Mouse (Mus musculus) lung, postnatal 0 days (tissue): Measurements from ENCODE around the gene Tmem181a. TPM values are rescaled to one million over a fixed set of nuclear protein-coding genes. Genes with fewer than 3 reads are reported as not detected.
"Not testable (repeated sequence)": the region's sequence is repeated elsewhere in the genome, so short reads cannot be mapped to it uniquely, and the experiment has no call there.

Experiments used
- ATAC-seq: fragments of 200-750 bp; cut with Nextera tagmentation; 2 replicates; pipeline ENCODE4 v1.8.0; 2017; ENCODE audit warnings: moderate library complexity
- DNase-seq: peaks from one replicate; pipeline ENCODE4 v3.0.0-alpha.2; 2016; ENCODE audit warnings: low spot score
- H3K27ac ChIP-seq: fragments of 300-500 bp; sonication (generic); 2 replicates; pipeline ENCODE4 v1.5.1; 2014; ENCODE audit warnings: antibody characterized with exemption, mild to moderate bottlenecking, low read length, mixed read lengths
- H3K27me3 ChIP-seq: fragments of 300-500 bp; sonication (generic); replicated peaks from 2 replicates; pipeline ENCODE4 v1.6.1; 2014; ENCODE audit warnings: low read length, mixed read lengths; ENCODE audit not compliant: insufficient read depth
- H3K36me3 ChIP-seq: fragments of 300-500 bp; sonication (generic); 2 replicates; pipeline ENCODE4 v1.6.1; 2014; ENCODE audit warnings: low read length, mixed read lengths; ENCODE audit not compliant: insufficient read depth
- H3K4me1 ChIP-seq: fragments of 300-500 bp; sonication (generic); 2 replicates; pipeline ENCODE4 v1.6.1; 2014; ENCODE audit warnings: antibody characterized with exemption, low read depth, low read length, mixed read lengths; ENCODE audit not compliant: insufficient read depth
- H3K4me2 ChIP-seq: fragments of 300-500 bp; sonication (generic); replicated peaks from 2 replicates; pipeline ENCODE4 v1.6.1; 2014; ENCODE audit warnings: low read depth, mild to moderate bottlenecking, low read length, moderate library complexity, mixed read lengths
- H3K4me3 ChIP-seq: fragments of 300-500 bp; sonication (generic); 2 replicates; pipeline ENCODE4 v1.5.1; 2014; ENCODE audit warnings: low read depth, low read length
- H3K9ac ChIP-seq: fragments of 300-500 bp; sonication (generic); replicated peaks from 2 replicates; pipeline ENCODE4 v1.6.1; 2014; ENCODE audit warnings: low read depth, mild to moderate bottlenecking
- H3K9me3 ChIP-seq: fragments of 300-500 bp; sonication (generic); 2 replicates; pipeline ENCODE4 v1.6.1; 2016; ENCODE audit warnings: low read length, mixed read lengths
- WGBS: fragments of 180-500 bp; shearing (Covaris S2); extraction: QIAGEN DNeasy Blood & Tissue Kit; methylation state at CpG from one replicate; pipeline ENCODE4 v1.1.7; 2014; 5-methylcytosine and 5-hydroxymethylcytosine counted together
- polyA plus RNA-seq: library from polyadenylated mRNA; unstranded; fragments of >200 nt; fragmentation: Nextera tagmentation; extraction: Ambion mirVana; gene quantifications from 2 replicates; pipeline ENCODE4 v1.2.1, GENCODE M21; 2015

Gene Tmem181a
- polyA plus RNA-seq, 1 experiment from 2014 or later = 15.0 TPM

GRCm38 (mm10) chr17:6300190-6300863 lies 43.7 kb downstream of the Tmem181a start:
- H3K9ac ChIP-seq, H3K4me3 ChIP-seq, H3K9me3 ChIP-seq, H3K4me1 ChIP-seq, H3K36me3 ChIP-seq, H3K4me2 ChIP-seq, H3K27me3 ChIP-seq, H3K27ac ChIP-seq, DNase-seq: not testable (repeated sequence)
- WGBS = 57% methylated on average over 2 of the region's 12 CpGs
- ATAC-seq = peak; percentile 25

DNA sequence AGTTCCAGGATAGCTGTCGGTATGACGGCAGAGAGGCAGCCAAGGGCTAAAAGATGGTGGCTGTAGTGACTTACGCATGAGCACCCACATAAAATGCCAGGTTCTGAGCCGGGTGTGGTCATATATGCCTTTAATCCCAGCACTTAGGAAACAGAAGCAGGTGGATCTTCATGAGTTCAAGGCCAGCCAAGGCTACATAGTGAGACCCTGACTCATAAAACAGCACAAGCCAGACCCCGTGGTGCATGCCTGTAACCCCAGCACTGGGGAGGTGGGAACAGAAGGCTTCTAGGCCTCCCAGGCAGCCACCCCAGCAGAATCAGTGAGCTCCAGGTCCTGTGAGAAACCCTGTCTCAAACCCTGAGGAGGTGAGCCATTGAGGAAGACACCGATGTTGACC lies 48.2 kb downstream of the Tmem181a start:
- H3K4me2 ChIP-seq, H3K9me3 ChIP-seq, H3K9ac ChIP-seq, H3K4me1 ChIP-seq, H3K27ac ChIP-seq, ATAC-seq, DNase-seq, H3K36me3 ChIP-seq, H3K4me3 ChIP-seq, H3K27me3 ChIP-seq: not testable (repeated sequence)
- 89% methylated on average over 5 of the region's 6 CpGs for WGBS

DNA sequence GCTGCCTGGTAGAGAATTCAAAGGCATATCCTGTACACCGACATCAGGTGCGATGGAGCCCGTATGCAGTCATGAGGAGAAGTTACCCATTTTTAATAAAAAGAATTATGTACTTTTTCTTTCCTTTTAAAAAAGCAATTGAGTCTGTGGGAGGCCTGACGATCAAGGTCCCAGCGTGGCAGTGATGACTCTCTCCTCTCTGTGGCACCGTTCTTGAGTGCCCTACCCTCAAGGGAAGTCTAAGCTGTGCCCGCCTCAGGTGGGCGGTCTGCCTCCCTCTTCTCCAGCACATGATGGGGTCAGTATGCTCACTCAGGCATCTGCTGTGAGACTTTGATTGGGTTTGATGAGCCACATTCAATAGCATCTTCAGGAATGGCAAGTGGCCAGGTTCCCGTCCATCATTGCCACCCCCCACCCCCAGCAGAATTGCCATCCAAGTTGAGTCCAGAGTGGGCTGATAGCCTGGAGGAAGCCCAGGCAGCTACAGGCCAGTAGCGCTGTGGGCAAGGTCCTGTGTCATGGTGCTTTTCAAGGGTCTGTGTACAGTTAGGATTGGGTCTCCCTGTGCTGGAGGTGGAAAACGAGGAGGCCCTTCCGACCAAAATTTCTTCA lies 49.1 kb downstream of the Tmem181a start:
- not testable (repeated sequence) for H3K9me3 ChIP-seq, DNase-seq, H3K9ac ChIP-seq, H3K4me2 ChIP-seq, ATAC-seq, H3K27ac ChIP-seq, H3K4me3 ChIP-seq, H3K27me3 ChIP-seq, H3K4me1 ChIP-seq, H3K36me3 ChIP-seq
- 91% methylated on average over 12 of the region's 12 CpGs for whole genome bisulfite sequencing

DNA sequence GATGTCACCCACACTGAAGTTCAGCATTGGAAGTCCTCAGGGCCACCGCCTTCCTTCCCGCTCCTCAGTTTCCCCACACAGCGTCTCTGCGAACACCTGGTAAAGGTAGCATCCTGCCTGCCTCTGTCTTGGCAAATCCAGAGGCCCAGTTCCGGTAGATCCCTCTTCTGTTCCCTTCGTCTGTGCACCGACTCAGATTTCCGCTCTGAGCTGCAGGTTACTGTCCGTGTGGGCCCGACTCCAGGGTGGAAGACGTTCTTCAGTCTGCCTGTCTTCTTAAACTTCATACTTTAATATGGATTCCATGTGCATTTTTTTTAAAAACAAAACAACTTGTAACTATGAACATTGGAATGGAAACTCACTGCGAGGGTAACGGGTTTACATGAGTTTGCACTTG lies 49.8 kb downstream of the Tmem181a start:
- WGBS = 95% methylated on average over 9 of the region's 13 CpGs

GRCm38 (mm10) chr17:6311716-6312115 lies 55.1 kb downstream of the Tmem181a start:
- not testable (repeated sequence) for H3K9me3 ChIP-seq, H3K4me3 ChIP-seq, H3K4me1 ChIP-seq, H3K27me3 ChIP-seq, ATAC-seq, DNase-seq, H3K9ac ChIP-seq, H3K36me3 ChIP-seq, H3K4me2 ChIP-seq, H3K27ac ChIP-seq
- 93% methylated on average over 7 of the region's 7 CpGs for WGBS

More for the DNA sequence above, 49.8 kb downstream of the Tmem181a start:
- not testable (repeated sequence) for H3K27me3 ChIP-seq, H3K4me3 ChIP-seq, ATAC-seq, DNase-seq, H3K9me3 ChIP-seq, H3K36me3 ChIP-seq, H3K4me2 ChIP-seq, H3K27ac ChIP-seq, H3K4me1 ChIP-seq, H3K9ac ChIP-seq

- H3K9ac ChIP-seq, H3K27ac ChIP-seq, H3K4me1 ChIP-seq, ATAC-seq, H3K4me2 ChIP-seq, H3K36me3 ChIP-seq, H3K9me3 ChIP-seq, H3K27me3 ChIP-seq, H3K4me3 ChIP-seq, DNase-seq: not testable (repeated sequence)
- 69% methylated on average over 3 of the region's 3 CpGs for WGBS
These were observed 56.1 kb downstream of the Tmem181a start for GRCm38 (mm10) chr17:6312755-6313154.

GRCm38 (mm10) chr17:6314493-6314892 lies 57.8 kb downstream of the Tmem181a start:
- H3K27ac ChIP-seq, H3K9me3 ChIP-seq, DNase-seq, H3K27me3 ChIP-seq, H3K4me2 ChIP-seq, ATAC-seq, H3K9ac ChIP-seq, H3K4me1 ChIP-seq, H3K36me3 ChIP-seq, H3K4me3 ChIP-seq: not testable (repeated sequence)
- 74% methylated on average over 2 of the region's 3 CpGs for WGBS

GRCm38 (mm10) chr17:6315706-6316105 lies 59.0 kb downstream of the Tmem181a start:
- WGBS = 30% methylated on average over 2 of the region's 4 CpGs

DNA sequence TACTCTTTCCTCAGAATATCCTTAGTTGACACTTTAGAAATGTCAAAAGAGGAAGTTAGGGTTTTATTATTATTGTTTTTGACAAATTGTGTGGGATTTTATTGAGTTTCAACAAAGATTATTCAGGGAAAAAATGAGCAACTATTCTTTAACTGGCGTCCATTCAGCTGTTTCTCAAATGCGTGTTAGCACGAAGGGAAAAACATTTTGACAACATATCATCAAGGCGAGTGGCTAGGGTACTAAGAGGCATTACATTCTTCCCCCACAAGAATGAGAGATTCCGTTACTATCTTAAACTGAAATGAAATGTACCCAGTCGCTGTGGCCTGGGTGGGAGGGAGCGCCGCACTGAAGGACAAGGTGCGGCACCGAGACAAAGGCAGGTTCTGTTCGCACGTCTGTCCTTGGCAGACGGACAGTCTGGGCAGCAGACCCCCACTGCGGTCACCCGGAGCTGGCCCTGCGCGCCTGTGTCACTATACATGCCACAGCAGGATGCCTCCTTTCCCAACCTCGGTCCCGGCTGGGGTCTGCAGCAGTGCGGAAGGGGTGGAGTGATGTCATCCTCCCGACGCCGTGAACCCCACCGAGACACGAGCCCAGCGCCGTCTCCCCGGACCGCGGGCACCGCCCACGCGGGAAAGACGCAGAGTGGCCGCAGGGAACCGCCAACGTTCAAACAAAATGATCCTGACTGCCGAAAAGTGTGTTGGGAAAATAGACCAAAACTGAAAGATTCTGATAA lies 59.9 kb downstream of the Tmem181a start:
- not testable (repeated sequence) for H3K4me1 ChIP-seq, H3K27ac ChIP-seq, H3K36me3 ChIP-seq, H3K9me3 ChIP-seq, H3K9ac ChIP-seq, H3K27me3 ChIP-seq
- ATAC-seq (peak; percentile 25), DNase-seq (peak; percentile 6)
- H3K4me2 ChIP-seq = peak overlapping the region; percentile 52
- 2% methylated on average over 35 of the region's 38 CpGs for WGBS
- peak overlapping the region; percentile 23; the same call in 1 of the 2 replicates for H3K4me3 ChIP-seq

More at GRCm38 (mm10) chr17:6315706-6316105, 59.0 kb downstream of the Tmem181a start:
- not testable (repeated sequence) for H3K27me3 ChIP-seq, H3K4me1 ChIP-seq, H3K36me3 ChIP-seq, H3K9me3 ChIP-seq, H3K4me3 ChIP-seq, H3K9ac ChIP-seq, DNase-seq, H3K27ac ChIP-seq, ATAC-seq, H3K4me2 ChIP-seq
